Mouse (Mus musculus) liver, embryonic 13.5 days (tissue): ENCODE measurements around the gene Khk. TPM values are rescaled to one million over a fixed set of nuclear protein-coding genes. Genes with fewer than 3 reads are reported as not detected.

Experiments
- ATAC-seq: fragments of 200-750 bp; cut with Nextera tagmentation; 2 replicates; pipeline ENCODE4 v1.8.0; 2017; ENCODE audit warnings: low read depth, mild to moderate bottlenecking, moderate number of reproducible peaks, moderate library complexity
- DNase-seq: peaks from one replicate; pipeline ENCODE4 v3.0.0; 2022
- H3K27ac ChIP-seq: fragments of 300-500 bp; sonication (generic); 2 replicates; pipeline ENCODE4 v1.5.1; 2015; ENCODE audit warnings: moderate library complexity, mild to moderate bottlenecking, inconsistent platforms
- H3K27me3 ChIP-seq: fragments of 300-500 bp; sonication (generic); 2 replicates; pipeline ENCODE4 v1.6.1; 2015; ENCODE audit warnings: mild to moderate bottlenecking, inconsistent platforms
- H3K36me3 ChIP-seq: fragments of 300-500 bp; sonication (generic); 2 replicates; pipeline ENCODE4 v1.6.1; 2015; ENCODE audit warnings: mild to moderate bottlenecking, inconsistent platforms
- H3K4me1 ChIP-seq: fragments of 300-500 bp; sonication (generic); replicated peaks from 2 replicates; pipeline ENCODE4 v1.6.1; 2015; ENCODE audit warnings: inconsistent platforms
- H3K4me2 ChIP-seq: fragments of 300-500 bp; sonication (generic); 2 replicates; pipeline ENCODE4 v1.6.1; 2015; ENCODE audit warnings: inconsistent platforms, mild to moderate bottlenecking, moderate library complexity
- H3K4me3 ChIP-seq: fragments of 300-500 bp; sonication (generic); replicated peaks from 2 replicates; pipeline ENCODE4 v1.5.1; 2015; ENCODE audit warnings: mild to moderate bottlenecking, inconsistent platforms
- H3K9ac ChIP-seq: fragments of 300-500 bp; sonication (generic); 2 replicates; pipeline ENCODE4 v1.6.1; 2015; ENCODE audit warnings: mild to moderate bottlenecking, inconsistent platforms
- H3K9me3 ChIP-seq: fragments of 300-500 bp; sonication (generic); replicated peaks from 2 replicates; pipeline ENCODE4 v1.6.1; 2016; ENCODE audit warnings: inconsistent platforms
- WGBS: fragments of 180-500 bp; shearing (Covaris S2); methylation state at CpG from one replicate; pipeline ENCODE4 v1.1.7; 2015; ENCODE audit not compliant: insufficient replicate concordance; 5-methylcytosine and 5-hydroxymethylcytosine counted together
- polyA plus RNA-seq: library from polyadenylated mRNA; unstranded; fragments of >200 nt; fragmentation: Nextera tagmentation; extraction: Ambion mirVana; gene quantifications from 2 replicates; pipeline ENCODE4 v1.2.1, GENCODE M21; 2015

Gene Khk
- polyA plus RNA-seq, 1 experiment from 2014 or later = 37.6 TPM

- Histone ChIP-seq H3K4me3 (peak overlapping the region; percentile 59), H3K9me3 (no peaks in the 10 kb centered on the region), H3K27ac (peak overlapping the region; percentile 83), H3K4me2 (peak overlapping the region; percentile 67), H3K27me3 (no peaks in the 10 kb centered on the region), H3K9ac (peak overlapping the region; percentile 72), H3K4me1 (peaks cover 88% of the 10 kb centered on the region), H3K36me3 (peaks cover 25% of the 10 kb centered on the region)
- ATAC-seq (peak; percentile 3; the same call in 1 of the 2 replicates), DNase-seq (no peak)
- WGBS = 19% methylated on average over 7 of the region's 7 CpGs
Measured at GRCm38 (mm10) chr5:30914101-30914635, 7.1 kb upstream of the Khk start.

- no peak for DNase-seq
- H3K4me1 ChIP-seq = peaks cover 83% of the 10 kb centered on the region
- WGBS = 28% methylated on average over 6 of the region's 6 CpGs
- no peaks in the 10 kb centered on the region for H3K27me3 ChIP-seq
- H3K4me3 ChIP-seq = peak overlapping the region; percentile 59
- peak overlapping the region; percentile 72 for H3K9ac ChIP-seq
- no peak for ATAC-seq
- H3K27ac ChIP-seq = peak overlapping the region; percentile 83
- no peaks in the 10 kb centered on the region for H3K9me3 ChIP-seq
- H3K4me2 ChIP-seq = peak overlapping the region; percentile 67
- H3K36me3 ChIP-seq = peaks cover 31% of the 10 kb centered on the region
Measured at GRCm38 (mm10) chr5:30914849-30915248, 6.4 kb upstream of the Khk start.

- 19% methylated on average over 9 of the region's 9 CpGs for WGBS
- Histone ChIP-seq H3K27me3 (no peaks in the 10 kb centered on the region), H3K4me3 (peak overlapping the region; percentile 59), H3K9me3 (no peaks in the 10 kb centered on the region), H3K27ac (peak overlapping the region; percentile 83), H3K36me3 (peaks cover 37% of the 10 kb centered on the region), H3K9ac (peak overlapping the region; percentile 72), H3K4me2 (peak overlapping the region; percentile 67), H3K4me1 (peaks cover 87% of the 10 kb centered on the region)
- no peak for DNase-seq
- 0 out of 2 replicates have a peak, but pooled peaks have one; percentile 10 for ATAC-seq
Measured at GRCm38 (mm10) chr5:30915456-30915855, 5.8 kb upstream of the Khk start.

GRCm38 (mm10) chr5:30915974-30916433, 5.2 kb upstream of the Khk start:
- peak overlapping the region; percentile 67 for H3K4me2 ChIP-seq
- peak overlapping the region; percentile 59; the same call in 1 of the 2 replicates for H3K4me3 ChIP-seq
- H3K9me3 ChIP-seq = no peaks in the 10 kb centered on the region
- peaks cover 42% of the 10 kb centered on the region for H3K36me3 ChIP-seq
- peak overlapping the region; percentile 1; the same call in 1 of the 2 replicates for H3K9ac ChIP-seq
- ATAC-seq (peak; percentile 71), DNase-seq (peak; percentile 62)
- H3K27ac ChIP-seq = peak overlapping the region; percentile 83
- H3K4me1 ChIP-seq = peaks cover 87% of the 10 kb centered on the region
- no peaks in the 10 kb centered on the region for H3K27me3 ChIP-seq
- WGBS = 3% methylated on average over 7 of the region's 7 CpGs

- DNase-seq (no peak), ATAC-seq (no peak)
- Histone ChIP-seq H3K36me3 (peaks cover 43% of the 10 kb centered on the region), H3K4me3 (no peak overlapping the region), H3K27ac (peak overlapping the region; percentile 68), H3K9ac (no peak overlapping the region), H3K4me1 (peaks cover 87% of the 10 kb centered on the region), H3K27me3 (no peaks in the 10 kb centered on the region), H3K9me3 (no peaks in the 10 kb centered on the region), H3K4me2 (peak overlapping the region; percentile 5; the same call in 1 of the 2 replicates)
- WGBS = 76% methylated on average over 9 of the region's 9 CpGs
Measured at GRCm38 (mm10) chr5:30916841-30917240, 4.4 kb upstream of the Khk start.

- ATAC-seq = no peak
- H3K36me3 ChIP-seq = peaks cover 43% of the 10 kb centered on the region
- H3K4me2 ChIP-seq = no peak overlapping the region
- H3K9ac ChIP-seq = 0 out of 2 replicates have a peak overlapping the region, but pooled peaks have one; percentile 6
- peaks cover 87% of the 10 kb centered on the region for H3K4me1 ChIP-seq
- no peak for DNase-seq
- H3K27ac ChIP-seq = 0 out of 2 replicates have a peak overlapping the region, but pooled peaks have one; percentile 68
- H3K4me3 ChIP-seq = no peak overlapping the region
- no peaks in the 10 kb centered on the region for H3K9me3 ChIP-seq
- 83% methylated on average over 11 of the region's 11 CpGs for WGBS
- H3K27me3 ChIP-seq = no peaks in the 10 kb centered on the region
Measured at GRCm38 (mm10) chr5:30917348-30917747, 3.9 kb upstream of the Khk start.

GRCm38 (mm10) chr5:30917891-30918670, 3.1 kb upstream of the Khk start:
- Histone ChIP-seq H3K4me3 (no peak overlapping the region), H3K36me3 (peaks cover 43% of the 10 kb centered on the region), H3K4me1 (peaks cover 87% of the 10 kb centered on the region), H3K27me3 (no peaks in the 10 kb centered on the region), H3K9ac (no peak overlapping the region), H3K9me3 (no peaks in the 10 kb centered on the region), H3K4me2 (no peak overlapping the region), H3K27ac (no peak overlapping the region)
- no peak for ATAC-seq
- no peak for DNase-seq
- WGBS = 84% methylated on average over 31 of the region's 31 CpGs

GRCm38 (mm10) chr5:30918691-30919090, 2.5 kb upstream of the Khk start:
- Histone ChIP-seq H3K9ac (no peak overlapping the region), H3K4me2 (no peak overlapping the region), H3K27ac (no peak overlapping the region), H3K4me3 (no peak overlapping the region), H3K9me3 (no peaks in the 10 kb centered on the region), H3K4me1 (peaks cover 87% of the 10 kb centered on the region), H3K36me3 (peaks cover 43% of the 10 kb centered on the region), H3K27me3 (no peaks in the 10 kb centered on the region)
- ATAC-seq (no peak), DNase-seq (no peak)
- 71% methylated on average over 8 of the region's 8 CpGs for WGBS

- no peaks in the 10 kb centered on the region for H3K27me3 ChIP-seq
- H3K9me3 ChIP-seq = no peaks in the 10 kb centered on the region
- no peak for ATAC-seq
- H3K27ac ChIP-seq = no peak overlapping the region
- 71% methylated on average over 11 of the region's 11 CpGs for WGBS
- peaks cover 52% of the 10 kb centered on the region for H3K36me3 ChIP-seq
- 0 out of 2 replicates have a peak overlapping the region, but pooled peaks have one; percentile 56 for H3K9ac ChIP-seq
- H3K4me1 ChIP-seq = peaks cover 82% of the 10 kb centered on the region
- 0 out of 2 replicates have a peak overlapping the region, but pooled peaks have one; percentile 69 for H3K4me3 ChIP-seq
- peak overlapping the region; percentile 87 for H3K4me2 ChIP-seq
- DNase-seq = no peak
Measured at GRCm38 (mm10) chr5:30919831-30920614, 1.2 kb upstream of the Khk start.

GRCm38 (mm10) chr5:30920621-30921020, 610 bp upstream of the Khk start:
- H3K4me3 ChIP-seq = peak overlapping the region; percentile 69
- H3K9ac ChIP-seq = peak overlapping the region; percentile 56; the same call in 1 of the 2 replicates
- H3K27me3 ChIP-seq = no peaks in the 10 kb centered on the region
- DNase-seq (no peak), ATAC-seq (no peak)
- WGBS = 64% methylated on average over 19 of the region's 19 CpGs
- peaks cover 52% of the 10 kb centered on the region for H3K36me3 ChIP-seq
- H3K27ac ChIP-seq = peak overlapping the region; percentile 23; the same call in 1 of the 2 replicates
- H3K4me2 ChIP-seq = peak overlapping the region; percentile 87
- H3K9me3 ChIP-seq = no peaks in the 10 kb centered on the region
- peaks cover 76% of the 10 kb centered on the region for H3K4me1 ChIP-seq

GRCm38 (mm10) chr5:30922581-30923041, 1.4 kb downstream of the Khk start:
- Histone ChIP-seq H3K4me2 (peak overlapping the region; percentile 87), H3K9me3 (no peaks in the 10 kb centered on the region), H3K4me3 (peak overlapping the region; percentile 69), H3K4me1 (peaks cover 60% of the 10 kb centered on the region), H3K9ac (peak overlapping the region; percentile 76), H3K36me3 (peaks cover 43% of the 10 kb centered on the region), H3K27ac (peak overlapping the region; percentile 81), H3K27me3 (no peaks in the 10 kb centered on the region)
- ATAC-seq (no peak), DNase-seq (no peak)
- whole genome bisulfite sequencing = 40% methylated on average over 10 of the region's 10 CpGs
